Mouse (Mus musculus) olfactory bulb, adult 2 months (tissue): ENCODE measurements around the gene Ltv1. TPM values are rescaled to one million over a fixed set of nuclear protein-coding genes. Genes with fewer than 3 reads are reported as not detected.

Experiments used
- H3K27ac ChIP-seq: fragments of 200-500 bp; 2 replicates; pipeline ENCODE4 v1.5.1; 2012; ENCODE audit warnings: low read depth, low read length; ENCODE audit not compliant: insufficient read depth
- H3K4me1 ChIP-seq: fragments of 200-500 bp; 2 replicates; pipeline ENCODE4 v1.6.1; 2012; ENCODE audit warnings: low read length; ENCODE audit not compliant: control insufficient read depth, insufficient read depth
- H3K4me3 ChIP-seq: fragments of 200-500 bp; 2 replicates; pipeline ENCODE4 v1.5.1; 2012; ENCODE audit warnings: mild to moderate bottlenecking, low read depth, low read length, moderate library complexity; ENCODE audit not compliant: insufficient read depth
- CTCF ChIP-seq: fragments of 200-500 bp; IDR thresholded peaks from 2 replicates; pipeline ENCODE4 v1.5.1; 2012; ENCODE audit warnings: low read depth, mild to moderate bottlenecking, low read length, moderate library complexity; ENCODE audit not compliant: insufficient read depth
- POLR2A ChIP-seq: fragments of 200-500 bp; IDR thresholded peaks from 2 replicates; pipeline ENCODE4 v1.6.1; 2012; ENCODE audit warnings: mild to moderate bottlenecking, low read depth, low read length, moderate library complexity; ENCODE audit not compliant: insufficient read depth
- WGBS: fragments of 180-500 bp; shearing (Covaris S2); methylation state at CpG from one replicate; pipeline ENCODE4 v1.1.7; 2018; 5-methylcytosine and 5-hydroxymethylcytosine counted together
- polyA plus RNA-seq: library from polyadenylated mRNA; stranded (reverse); fragments of >200 nt; gene quantifications from 2 replicates; pipeline ENCODE4 v1.2.4, GENCODE M21; 2012; ENCODE audit warnings: low replicate concordance; ENCODE audit not compliant: missing spikeins, insufficient read depth, insufficient read length

Gene Ltv1
- polyA plus RNA-seq, 1 experiment = not detected

- Histone ChIP-seq H3K27ac (no peak overlapping the region), H3K4me1 (no peaks in the 10 kb centered on the region), H3K4me3 (no peak overlapping the region)
- whole genome bisulfite sequencing = 43% methylated on average over 5 of the region's 5 CpGs
- TF ChIP-seq POLR2A (no peak), CTCF (no peak)
Observed at GRCm38 (mm10) chr10:13151353-13151752, 41.6 kb downstream of the Ltv1 start.

- no peak for TF ChIP-seq CTCF
- TF ChIP-seq POLR2A = no peak
- Histone ChIP-seq H3K4me1 (no peaks in the 10 kb centered on the region), H3K27ac (no peak overlapping the region), H3K4me3 (no peak overlapping the region)
- WGBS = 82% methylated on average over 3 of the region's 3 CpGs
Observed at GRCm38 (mm10) chr10:13150435-13150834, 42.5 kb downstream of the Ltv1 start.

- TF ChIP-seq POLR2A (no peak), CTCF (no peak)
- no peak overlapping the region for H3K27ac ChIP-seq
- no peaks in the 10 kb centered on the region for H3K4me1 ChIP-seq
- H3K4me3 ChIP-seq = no peak overlapping the region
- WGBS = 84% methylated on average over 2 of the region's 2 CpGs
Observed at GRCm38 (mm10) chr10:13140434-13140833, 52.5 kb downstream of the Ltv1 start.

GRCm38 (mm10) chr10:13137906-13138305, 55.1 kb downstream of the Ltv1 start:
- Histone ChIP-seq H3K4me3 (no peak overlapping the region), H3K4me1 (no peaks in the 10 kb centered on the region), H3K27ac (no peak overlapping the region)
- TF ChIP-seq CTCF (no peak), POLR2A (no peak)
- 74% methylated on average over 6 of the region's 6 CpGs for WGBS

- Histone ChIP-seq H3K4me1 (no peaks in the 10 kb centered on the region), H3K27ac (no peak overlapping the region), H3K4me3 (no peak overlapping the region)
- WGBS = 97% methylated on average over 7 of the region's 7 CpGs
- TF ChIP-seq POLR2A (no peak), CTCF (no peak)
Observed at GRCm38 (mm10) chr10:13135751-13136150, 57.2 kb downstream of the Ltv1 start.

GRCm38 (mm10) chr10:13135276-13135675, 57.7 kb downstream of the Ltv1 start:
- TF ChIP-seq CTCF (no peak), POLR2A (no peak)
- Histone ChIP-seq H3K27ac (no peak overlapping the region), H3K4me1 (no peaks in the 10 kb centered on the region), H3K4me3 (no peak overlapping the region)
- WGBS = 96% methylated on average over 7 of the region's 7 CpGs

- no peaks in the 10 kb centered on the region for H3K4me1 ChIP-seq
- TF ChIP-seq CTCF = no peak
- no peak for TF ChIP-seq POLR2A
- H3K27ac ChIP-seq = no peak overlapping the region
- 90% methylated on average over 4 of the region's 4 CpGs for WGBS
- no peak overlapping the region for H3K4me3 ChIP-seq
Observed at GRCm38 (mm10) chr10:13133850-13134249, 59.1 kb downstream of the Ltv1 start.

Other genes with a start within 250 kb of the Ltv1 start
- gene Stx11, start 228.9 kb downstream of the Ltv1 start, polyA plus RNA-seq = not detected in 2 replicates
- not detected in 2 replicates for gene Sf3b5, start 187.8 kb downstream of the Ltv1 start, polyA plus RNA-seq
- gene Plagl1, start 132.7 kb downstream of the Ltv1 start, polyA plus RNA-seq = not detected in 2 replicates
- not detected in 2 replicates for gene Zc2hc1b, start 15.1 kb downstream of the Ltv1 start, polyA plus RNA-seq